In the genomic region with DNA sequence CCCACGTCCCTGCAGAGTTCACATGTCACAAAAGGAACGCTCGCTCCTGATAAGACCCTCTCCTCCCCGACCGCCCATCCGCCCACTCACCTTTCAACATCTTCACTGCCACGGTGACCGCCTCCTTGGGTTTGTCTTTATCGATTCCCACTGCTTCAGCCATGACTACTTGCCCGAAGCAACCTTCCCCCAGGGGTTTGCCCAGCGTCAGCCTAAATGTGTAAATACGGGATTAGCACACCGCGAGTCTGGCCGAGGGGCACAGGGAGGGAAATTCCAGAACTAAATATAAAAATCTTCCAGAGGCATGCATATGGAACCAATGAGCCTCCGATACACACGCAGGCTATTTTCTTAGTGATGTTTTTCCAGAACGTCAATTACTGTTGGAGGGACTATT, we compare ENCODE assay signal across 9 mouse cellular contexts.
A peak's percentile ranks its signal among the peaks of the same experiment; 100 is the strongest.
DNase-seq lines count a peak whose midpoint lies in the region; ATAC-seq and TF ChIP-seq lines count a peak whose summit lies in the region.
"Had no signal": no experiment of that assay in that cellular context is flagged by ENCODE, and none has a peak within 500 bp of the region (broad histone marks: within the 10 kb centered on the region; RNA-seq: fewer than 3 reads in every experiment).

No protein-coding gene starts in this region.

- H3K9ac ChIP-seq in heart, embryonic 11.5 days (ENCODE audit: low read depth, low read length) = 0 out of 2 replicates have a peak overlapping the region, but pooled peaks have one; percentile 22
- H3K9ac ChIP-seq in midbrain, postnatal 0 days (replicated peaks; ENCODE audit: low read length, poor library complexity, severe bottlenecking) = no peak overlapping the region

- no peaks in the 10 kb centered on the region for H3K27me3 ChIP-seq in heart, embryonic 11.5 days (ENCODE audit: control insufficient read depth, insufficient read depth, low read length)
- H3K27me3 ChIP-seq in embryonic facial prominence, embryonic 10.5 days (replicated peaks; ENCODE audit: low read depth, poor library complexity, severe bottlenecking) = no peaks in the 10 kb centered on the region
- H3K27me3 ChIP-seq in limb, embryonic 10.5 days (ENCODE audit: low read depth, poor library complexity, severe bottlenecking) = no peaks in the 10 kb centered on the region
- no peaks in the 10 kb centered on the region for H3K27me3 ChIP-seq in midbrain, postnatal 0 days (ENCODE audit: insufficient read depth, low read length)

- no peak for DNase-seq in heart, adult 8-10 months (ENCODE audit: low spot score)
- DNase-seq in embryonic facial prominence, embryonic 10.5 days (ENCODE audit: low spot score) = peak; percentile 82
- peak; percentile 65 for DNase-seq in limb, embryonic 10.5 days (ENCODE audit: low spot score)
- no peak for DNase-seq in midbrain, postnatal 0 days (ENCODE audit: low spot score)
- no peak for DNase-seq in gastrocnemius, adult 2 months
- no peak for DNase-seq in lung, postnatal 4 days
- DNase-seq in spleen, postnatal 14 days (ENCODE audit: low spot score in 2 of 2) = no peak
- DNase-seq: kidney, adult 9 months had no signal

- peak overlapping the region; percentile 18; the same call in 1 of the 2 replicates for H3K4me3 ChIP-seq in heart, embryonic 11.5 days (ENCODE audit: low read depth, low read length)
- peak overlapping the region; percentile 41 for H3K4me3 ChIP-seq in embryonic facial prominence, embryonic 10.5 days
- H3K4me3 ChIP-seq in limb, embryonic 10.5 days = peak overlapping the region; percentile 33
- H3K4me3 ChIP-seq in midbrain, postnatal 0 days (ENCODE audit: low read depth, low read length) = peak overlapping the region; percentile 24
- H3K4me3 ChIP-seq in gastrocnemius, adult 2 months = no peak overlapping the region

- H3K36me3 ChIP-seq in heart, embryonic 11.5 days (ENCODE audit: control insufficient read depth, insufficient read depth, low read length) = peaks cover 12% of the 10 kb centered on the region; the same call in 1 of the 2 replicates
- H3K36me3 ChIP-seq in embryonic facial prominence, embryonic 10.5 days (replicated peaks) = peaks cover 82% of the 10 kb centered on the region
- peaks cover 75% of the 10 kb centered on the region for H3K36me3 ChIP-seq in limb, embryonic 10.5 days
- H3K36me3 ChIP-seq in midbrain, postnatal 0 days (ENCODE audit: insufficient read depth, low read length) = no peaks in the 10 kb centered on the region

- intact Hi-C loops in gastrocnemius, adult 2 months (cut with DNase I) = no loop called here

- H3K9me3 ChIP-seq in heart, embryonic 11.5 days (replicated peaks; ENCODE audit: control insufficient read depth, low read length) = no peaks in the 10 kb centered on the region
- no peaks in the 10 kb centered on the region for H3K9me3 ChIP-seq in embryonic facial prominence, embryonic 10.5 days
- H3K9me3 ChIP-seq in limb, embryonic 10.5 days (replicated peaks) = no peaks in the 10 kb centered on the region
- no peaks in the 10 kb centered on the region for H3K9me3 ChIP-seq in midbrain, postnatal 0 days (ENCODE audit: low read length)

- peak overlapping the region; percentile 60 for H3K4me2 ChIP-seq in heart, embryonic 11.5 days
- H3K4me2 ChIP-seq in midbrain, postnatal 0 days (ENCODE audit: low read depth, low read length, poor library complexity, severe bottlenecking) = peak overlapping the region; percentile 46

- 8% methylated on average over 18 of the region's 18 CpGs for WGBS in heart, embryonic 11.5 days (ENCODE audit: insufficient replicate concordance)
- 8% methylated on average over 18 of the region's 18 CpGs for WGBS in embryonic facial prominence, embryonic 10.5 days
- 15% methylated on average over 18 of the region's 18 CpGs for WGBS in limb, embryonic 10.5 days
- WGBS in midbrain, postnatal 0 days = 20% methylated on average over 18 of the region's 18 CpGs

- H3K4me1 ChIP-seq in heart, embryonic 11.5 days (ENCODE audit: control insufficient read depth, insufficient read depth, low read length) = peaks cover 6% of the 10 kb centered on the region
- peaks cover 36% of the 10 kb centered on the region for H3K4me1 ChIP-seq in embryonic facial prominence, embryonic 10.5 days
- H3K4me1 ChIP-seq in limb, embryonic 10.5 days = peaks cover 23% of the 10 kb centered on the region
- no peaks in the 10 kb centered on the region for H3K4me1 ChIP-seq in midbrain, postnatal 0 days (ENCODE audit: insufficient read depth, low read length)

- no peak overlapping the region for H3K27ac ChIP-seq in heart, embryonic 11.5 days (ENCODE audit: low read depth, low read length)
- H3K27ac ChIP-seq in embryonic facial prominence, embryonic 10.5 days (replicated peaks) = peak overlapping the region; percentile 71
- H3K27ac ChIP-seq in limb, embryonic 10.5 days = peak overlapping the region; percentile 76
- no peak overlapping the region for H3K27ac ChIP-seq in midbrain, postnatal 0 days (ENCODE audit: low read depth, low read length)
- no peak overlapping the region for H3K27ac ChIP-seq in gastrocnemius, adult 2 months

- no peak for ATAC-seq in heart, embryonic 11.5 days (replicated peaks; ENCODE audit: insufficient number of reproducible peaks, low FRiP score, low TSS enrichment)
- no peak for ATAC-seq in midbrain, postnatal 0 days (ENCODE audit: low FRiP score)

- no peak for TF ChIP-seq CTCF in midbrain, postnatal 0 days (IDR thresholded peaks at IDR 0.05)
- TF ChIP-seq CTCF in gastrocnemius, adult 2 months (IDR thresholded peaks at IDR 0.05) = no peak

Comparison
In these comparisons a context has a peak if more than half of its experiments do, and no peak if none do; other contexts are left out.
1. H3K27ac ChIP-seq: peak in embryonic facial prominence, embryonic 10.5 days (single experiment) and limb, embryonic 10.5 days (single experiment); none in heart, embryonic 11.5 days (single experiment), midbrain, postnatal 0 days (single experiment) and gastrocnemius, adult 2 months (single experiment).
2. DNase-seq: peak in embryonic facial prominence, embryonic 10.5 days (single experiment) and limb, embryonic 10.5 days (single experiment); none in heart, adult 8-10 months (single experiment), midbrain, postnatal 0 days (single experiment), gastrocnemius, adult 2 months (single experiment), lung, postnatal 4 days (0 of 2) and spleen, postnatal 14 days (0 of 2).